Mouse (Mus musculus) forebrain, embryonic 12.5 days (tissue): ENCODE measurements at regions not wholly inside any gene's neighbourhood (a gene's known extent, or its start where the extent isn't known, plus 50 kb on each side); places are given as distances from the start of the nearest gene placed in this dataset.

ENCODE experiments used
- ATAC-seq: fragments of 200-750 bp; cut with Nextera tagmentation; 2 replicates; pipeline ENCODE4 v1.8.0; 2017; ENCODE audit warnings: moderate TSS enrichment; ENCODE audit not compliant: low FRiP score
- H3K27ac ChIP-seq: fragments of 300-500 bp; sonication (generic); 2 replicates; pipeline ENCODE4 v1.5.1; 2016; ENCODE audit warnings: mild to moderate bottlenecking
- H3K27me3 ChIP-seq: fragments of 300-500 bp; sonication (generic); 2 replicates; pipeline ENCODE4 v1.6.1; 2016; ENCODE audit warnings: mild to moderate bottlenecking
- H3K36me3 ChIP-seq: fragments of 300-500 bp; sonication (generic); replicated peaks from 2 replicates; pipeline ENCODE4 v1.6.1; 2016; ENCODE audit warnings: mild to moderate bottlenecking
- H3K4me1 ChIP-seq: fragments of 300-500 bp; sonication (generic); 2 replicates; pipeline ENCODE4 v1.6.1; 2016
- H3K4me2 ChIP-seq: fragments of 300-500 bp; sonication (generic); 2 replicates; pipeline ENCODE4 v1.6.1; 2016; ENCODE audit warnings: mild to moderate bottlenecking, moderate library complexity
- H3K4me3 ChIP-seq: fragments of 300-500 bp; sonication (generic); replicated peaks from 2 replicates; pipeline ENCODE4 v1.5.1; 2016; ENCODE audit warnings: mild to moderate bottlenecking
- H3K9ac ChIP-seq: fragments of 300-500 bp; sonication (generic); 2 replicates; pipeline ENCODE4 v1.6.1; 2016; ENCODE audit warnings: mild to moderate bottlenecking
- H3K9me3 ChIP-seq: fragments of 300-500 bp; sonication (generic); 2 replicates; pipeline ENCODE4 v1.6.1; 2016
- WGBS: fragments of 180-500 bp; shearing (Covaris S2); methylation state at CpG from one replicate; pipeline ENCODE4 v1.1.7; 2016; 5-methylcytosine and 5-hydroxymethylcytosine counted together

GRCm38 (mm10) chr8:88417307-88418095, 55.5 kb upstream of the Brd7 start:
- H3K36me3 ChIP-seq: no peaks in the 10 kb centered on the region
- no peak overlapping the region for H3K9ac ChIP-seq
- ATAC-seq: no peak
- 28% methylated on average over 13 of the region's 13 CpGs for WGBS
- H3K27me3 ChIP-seq: no peaks in the 10 kb centered on the region
- no peak overlapping the region for H3K27ac ChIP-seq
- peaks cover 9% of the 10 kb centered on the region for H3K4me1 ChIP-seq
- H3K4me2 ChIP-seq: no peak overlapping the region
- no peaks in the 10 kb centered on the region for H3K9me3 ChIP-seq
- no peak overlapping the region for H3K4me3 ChIP-seq

GRCm38 (mm10) chr8:88423264-88423663, 61.3 kb upstream of the Brd7 start:
- Histone ChIP-seq H3K9me3 (no peaks in the 10 kb centered on the region), H3K27ac (no peak overlapping the region), H3K4me1 (no peaks in the 10 kb centered on the region), H3K9ac (no peak overlapping the region), H3K4me2 (no peak overlapping the region), H3K27me3 (no peaks in the 10 kb centered on the region), H3K4me3 (no peak overlapping the region), H3K36me3 (no peaks in the 10 kb centered on the region)
- no peak for ATAC-seq
- WGBS: 91% methylated on average over 2 of the region's 2 CpGs

GRCm38 (mm10) chr8:88428560-88428959, 66.6 kb upstream of the Brd7 start:
- no peaks in the 10 kb centered on the region for H3K27me3 ChIP-seq
- H3K4me2 ChIP-seq: no peak overlapping the region
- no peak for ATAC-seq
- H3K4me3 ChIP-seq: no peak overlapping the region
- no peaks in the 10 kb centered on the region for H3K36me3 ChIP-seq
- no peak overlapping the region for H3K9ac ChIP-seq
- H3K9me3 ChIP-seq: no peaks in the 10 kb centered on the region
- H3K4me1 ChIP-seq: no peaks in the 10 kb centered on the region
- H3K27ac ChIP-seq: no peak overlapping the region
- 78% methylated on average over 5 of the region's 5 CpGs for WGBS

GRCm38 (mm10) chr8:88431389-88431788, 69.4 kb upstream of the Brd7 start:
- 62% methylated on average over 6 of the region's 6 CpGs for WGBS

GRCm38 (mm10) chr8:88435686-88436085, 73.7 kb upstream of the Brd7 start:
- Histone ChIP-seq H3K9ac (no peak overlapping the region), H3K4me1 (peaks cover 11% of the 10 kb centered on the region), H3K4me2 (no peak overlapping the region), H3K36me3 (no peaks in the 10 kb centered on the region), H3K4me3 (no peak overlapping the region), H3K27ac (no peak overlapping the region), H3K9me3 (no peaks in the 10 kb centered on the region), H3K27me3 (peaks cover 40% of the 10 kb centered on the region)
- 88% methylated on average over 2 of the region's 2 CpGs for WGBS
- ATAC-seq: no peak

More at GRCm38 (mm10) chr8:88431389-88431788, 69.4 kb upstream of the Brd7 start:
- H3K36me3 ChIP-seq: no peaks in the 10 kb centered on the region
- no peak overlapping the region for H3K4me2 ChIP-seq
- no peak for ATAC-seq
- no peak overlapping the region for H3K9ac ChIP-seq
- H3K27me3 ChIP-seq: peaks cover 9% of the 10 kb centered on the region; the same call in 1 of the 2 replicates
- no peak overlapping the region for H3K4me3 ChIP-seq
- H3K4me1 ChIP-seq: no peaks in the 10 kb centered on the region
- H3K27ac ChIP-seq: no peak overlapping the region
- H3K9me3 ChIP-seq: no peaks in the 10 kb centered on the region

GRCm38 (mm10) chr8:88440219-88440618, 78.2 kb upstream of the Brd7 start:
- H3K27me3 ChIP-seq: peaks cover 46% of the 10 kb centered on the region
- no peak overlapping the region for H3K4me2 ChIP-seq
- no peaks in the 10 kb centered on the region for H3K36me3 ChIP-seq
- WGBS: 88% methylated on average over 15 of the region's 15 CpGs
- no peak overlapping the region for H3K4me3 ChIP-seq
- H3K9me3 ChIP-seq: no peaks in the 10 kb centered on the region
- no peak overlapping the region for H3K9ac ChIP-seq
- no peak overlapping the region for H3K27ac ChIP-seq
- ATAC-seq: no peak
- peaks cover 11% of the 10 kb centered on the region for H3K4me1 ChIP-seq

- Histone ChIP-seq H3K9ac (no peak overlapping the region), H3K4me2 (no peak overlapping the region), H3K36me3 (no peaks in the 10 kb centered on the region), H3K4me3 (no peak overlapping the region), H3K9me3 (no peaks in the 10 kb centered on the region), H3K27ac (no peak overlapping the region), H3K27me3 (peaks cover 31% of the 10 kb centered on the region; the same call in 1 of the 2 replicates), H3K4me1 (peaks cover 16% of the 10 kb centered on the region)
- 43% methylated on average over 1 of the region's 1 CpGs for WGBS
- no peak for ATAC-seq
These were observed 77.8 kb upstream of the Nkd1 start for GRCm38 (mm10) chr8:88443397-88443796.

- H3K27me3 ChIP-seq: peaks cover 51% of the 10 kb centered on the region
- no peak overlapping the region for H3K9ac ChIP-seq
- no peak overlapping the region for H3K27ac ChIP-seq
- H3K9me3 ChIP-seq: no peaks in the 10 kb centered on the region
- WGBS: 46% methylated on average over 6 of the region's 6 CpGs
- H3K36me3 ChIP-seq: no peaks in the 10 kb centered on the region
- no peak overlapping the region for H3K4me2 ChIP-seq
- H3K4me3 ChIP-seq: no peak overlapping the region
- peaks cover 42% of the 10 kb centered on the region for H3K4me1 ChIP-seq
- no peak for ATAC-seq
These were observed 73.7 kb upstream of the Nkd1 start for GRCm38 (mm10) chr8:88447406-88447805.

- Histone ChIP-seq H3K27me3 (peaks cover 57% of the 10 kb centered on the region), H3K4me1 (peaks cover 42% of the 10 kb centered on the region), H3K27ac (no peak overlapping the region), H3K4me2 (no peak overlapping the region), H3K9me3 (no peaks in the 10 kb centered on the region), H3K36me3 (no peaks in the 10 kb centered on the region), H3K4me3 (no peak overlapping the region), H3K9ac (no peak overlapping the region)
- ATAC-seq: no peak
- WGBS: 78% methylated on average over 8 of the region's 9 CpGs
These were observed 73.2 kb upstream of the Nkd1 start for GRCm38 (mm10) chr8:88447844-88448535.

GRCm38 (mm10) chr8:88449001-88449400, 72.2 kb upstream of the Nkd1 start:
- no peak for ATAC-seq
- H3K27ac ChIP-seq: no peak overlapping the region
- no peak overlapping the region for H3K9ac ChIP-seq
- 88% methylated on average over 9 of the region's 9 CpGs for WGBS
- H3K36me3 ChIP-seq: no peaks in the 10 kb centered on the region
- no peak overlapping the region for H3K4me2 ChIP-seq
- no peaks in the 10 kb centered on the region for H3K9me3 ChIP-seq
- H3K27me3 ChIP-seq: peaks cover 66% of the 10 kb centered on the region
- no peak overlapping the region for H3K4me3 ChIP-seq
- H3K4me1 ChIP-seq: peaks cover 53% of the 10 kb centered on the region

GRCm38 (mm10) chr8:88449534-88449933, 71.6 kb upstream of the Nkd1 start:
- WGBS: 72% methylated on average over 5 of the region's 5 CpGs
- ATAC-seq: no peak
- Histone ChIP-seq H3K27me3 (peaks cover 68% of the 10 kb centered on the region), H3K4me1 (peaks cover 58% of the 10 kb centered on the region), H3K4me3 (no peak overlapping the region), H3K27ac (no peak overlapping the region), H3K4me2 (no peak overlapping the region), H3K9ac (no peak overlapping the region), H3K9me3 (no peaks in the 10 kb centered on the region), H3K36me3 (no peaks in the 10 kb centered on the region)

- Histone ChIP-seq H3K4me3 (peak overlapping the region; percentile 15), H3K9me3 (no peaks in the 10 kb centered on the region), H3K4me1 (peaks cover 70% of the 10 kb centered on the region), H3K27me3 (peaks cover 77% of the 10 kb centered on the region), H3K9ac (no peak overlapping the region; the same call in 1 of the 2 replicates), H3K36me3 (no peaks in the 10 kb centered on the region), H3K27ac (peak overlapping the region; percentile 53; the same call in 1 of the 2 replicates), H3K4me2 (peak overlapping the region; percentile 39)
- WGBS: 1% methylated on average over 26 of the region's 26 CpGs
- no peak for ATAC-seq
These were observed 70.1 kb upstream of the Nkd1 start for GRCm38 (mm10) chr8:88450864-88451657.
